ENCODE assay signal across 15 mouse cellular contexts in genomic region chr8:48445690-48446089, GRCm38 (mm10).
"Had no signal": no experiment of that assay in that cellular context is flagged by ENCODE, and none has a peak within 500 bp of the region (broad histone marks: within the 10 kb centered on the region; RNA-seq: fewer than 3 reads in every experiment).

No protein-coding gene starts in this region.

- H3K4me1 ChIP-seq: megakaryocyte, embryonic 14.5 days had no signal

- H3K4me2 ChIP-seq: lung, embryonic 14.5 days; midbrain, embryonic 11.5 days; midbrain, embryonic 13.5 days; midbrain, embryonic 15.5 days; neural tube, embryonic 12.5 days had no signal

- H3K9me3 ChIP-seq: midbrain, embryonic 13.5 days; midbrain, embryonic 15.5 days; neural tube, embryonic 12.5 days had no signal

- ATAC-seq: midbrain, embryonic 13.5 days; midbrain, embryonic 15.5 days had no signal

- DNase-seq: lung, adult 18-20 months; lung, embryonic 14.5 days; lung, postnatal 10 days; right cerebral cortex, postnatal 14 days; right cerebral cortex, postnatal 4 days; spleen, adult 18-20 months; thymus, adult 18-20 months; thymus, postnatal 14 days; thymus, postnatal 36 days had no signal

- H3K27ac ChIP-seq: macrophage; midbrain, embryonic 13.5 days; midbrain, embryonic 15.5 days; neural tube, embryonic 12.5 days had no signal

- H3K36me3 ChIP-seq: midbrain, embryonic 13.5 days; midbrain, embryonic 15.5 days; neural tube, embryonic 12.5 days had no signal

- H3K9ac ChIP-seq: lung, embryonic 14.5 days; midbrain, embryonic 13.5 days; midbrain, embryonic 15.5 days; neural tube, embryonic 12.5 days had no signal

- H3K4me3 ChIP-seq: megakaryocyte, embryonic 14.5 days; midbrain, embryonic 13.5 days; midbrain, embryonic 15.5 days; neural tube, embryonic 12.5 days had no signal

- H3K27me3 ChIP-seq: megakaryocyte, embryonic 14.5 days; midbrain, embryonic 13.5 days; midbrain, embryonic 15.5 days; neural tube, embryonic 12.5 days had no signal
